In genomic region chr17:56011441-56011840, GRCm38 (mm10) we compare ENCODE assay signal across 17 mouse cellular contexts. TPM values are rescaled to one million over a fixed set of nuclear protein-coding genes. Genes with fewer than 3 reads are reported as not detected.
DNase-seq lines count a peak whose midpoint lies in the region; ATAC-seq and TF ChIP-seq lines count a peak whose summit lies in the region.
"Had no signal": no experiment of that assay in that cellular context is flagged by ENCODE, and none has a peak within 500 bp of the region (broad histone marks: within the 10 kb centered on the region; RNA-seq: fewer than 3 reads in every experiment).

No protein-coding gene starts in this region.

- 85% methylated on average over 7 of the region's 7 CpGs for WGBS in embryonic facial prominence, embryonic 15.5 days
- WGBS in embryonic facial prominence, embryonic 10.5 days, result 88% methylated on average over 7 of the region's 7 CpGs
- WGBS in hindbrain, embryonic 14.5 days, result 91% methylated on average over 7 of the region's 7 CpGs
- WGBS in hindbrain, postnatal 0 days, result 74% methylated on average over 7 of the region's 7 CpGs

- no peaks in the 10 kb centered on the region for H3K27me3 ChIP-seq in embryonic facial prominence, embryonic 15.5 days
- no peaks in the 10 kb centered on the region for H3K27me3 ChIP-seq in embryonic facial prominence, embryonic 10.5 days (replicated peaks; ENCODE audit: low read depth, poor library complexity, severe bottlenecking)
- H3K27me3 ChIP-seq in hindbrain, embryonic 14.5 days (ENCODE audit: control insufficient read depth, insufficient read depth, low read length), result no peaks in the 10 kb centered on the region
- H3K27me3 ChIP-seq in hindbrain, postnatal 0 days (ENCODE audit: insufficient read depth, low read length), result no peaks in the 10 kb centered on the region
- H3K27me3 ChIP-seq: CH12.LX; heart, embryonic 12.5 days; Patski had no signal

- no peak for TF ChIP-seq CTCF in hindbrain, postnatal 0 days (IDR thresholded peaks at IDR 0.05; ENCODE audit: low read depth)

- peaks cover 47% of the 10 kb centered on the region for H3K36me3 ChIP-seq in embryonic facial prominence, embryonic 15.5 days
- H3K36me3 ChIP-seq in embryonic facial prominence, embryonic 10.5 days (replicated peaks), result peaks cover 57% of the 10 kb centered on the region
- H3K36me3 ChIP-seq in hindbrain, embryonic 14.5 days (replicated peaks; ENCODE audit: control insufficient read depth, insufficient read depth), result peaks cover 60% of the 10 kb centered on the region
- peaks cover 34% of the 10 kb centered on the region for H3K36me3 ChIP-seq in hindbrain, postnatal 0 days (ENCODE audit: insufficient read depth, low read length)

- DNase-seq in embryonic facial prominence, embryonic 10.5 days (ENCODE audit: low spot score), result no peak
- no peak for DNase-seq in hindbrain, embryonic 14.5 days (ENCODE audit: low spot score)
- DNase-seq in hindbrain, postnatal 0 days (ENCODE audit: low spot score), result no peak
- DNase-seq in brain, adult 2 months (ENCODE audit: low read depth, low spot score), result peak; percentile 67
- peak; percentile 28 to 35 for DNase-seq in cerebellum, postnatal 10 days
- DNase-seq in layer of hippocampus, postnatal 10 days (ENCODE audit: low spot score in 2 of 2), result no peak
- DNase-seq in kidney, adult 11 months, result no peak

- H3K4me3 ChIP-seq in embryonic facial prominence, embryonic 15.5 days (replicated peaks), result no peak overlapping the region
- no peak overlapping the region for H3K4me3 ChIP-seq in embryonic facial prominence, embryonic 10.5 days
- no peak overlapping the region for H3K4me3 ChIP-seq in hindbrain, embryonic 14.5 days (replicated peaks; ENCODE audit: low read length)
- no peak overlapping the region for H3K4me3 ChIP-seq in hindbrain, postnatal 0 days (ENCODE audit: low read length)
- H3K4me3 ChIP-seq: heart, embryonic 12.5 days; liver, embryonic 13.5 days had no signal

- no peak for ATAC-seq in embryonic facial prominence, embryonic 15.5 days (ENCODE audit: insufficient number of reproducible peaks, low FRiP score, low TSS enrichment, low read depth)
- ATAC-seq in hindbrain, embryonic 14.5 days (ENCODE audit: low FRiP score), result no peak
- no peak for ATAC-seq in hindbrain, postnatal 0 days
- ATAC-seq: Patski had no signal

- no peak overlapping the region for H3K4me2 ChIP-seq in embryonic facial prominence, embryonic 15.5 days (replicated peaks)
- H3K4me2 ChIP-seq in hindbrain, embryonic 14.5 days (replicated peaks), result peak overlapping the region; percentile 91; the same call in 1 of the 2 replicates
- H3K4me2 ChIP-seq in hindbrain, postnatal 0 days (ENCODE audit: low read depth, low read length), result no peak overlapping the region
- H3K4me2 ChIP-seq: heart, embryonic 12.5 days; liver, embryonic 13.5 days had no signal

- 0 out of 2 replicates have a peak overlapping the region, but pooled peaks have one; percentile 7 for H3K27ac ChIP-seq in embryonic facial prominence, embryonic 15.5 days (replicated peaks)
- H3K27ac ChIP-seq in embryonic facial prominence, embryonic 10.5 days (replicated peaks), result no peak overlapping the region
- H3K27ac ChIP-seq in hindbrain, embryonic 14.5 days, result no peak overlapping the region
- H3K27ac ChIP-seq in hindbrain, postnatal 0 days, result no peak overlapping the region
- H3K27ac ChIP-seq: forebrain, embryonic 10.5 days; liver, embryonic 13.5 days had no signal

- H3K4me1 ChIP-seq in embryonic facial prominence, embryonic 15.5 days, result peaks cover 31% of the 10 kb centered on the region
- H3K4me1 ChIP-seq in embryonic facial prominence, embryonic 10.5 days, result peaks cover 37% of the 10 kb centered on the region
- H3K4me1 ChIP-seq in hindbrain, embryonic 14.5 days (replicated peaks; ENCODE audit: control insufficient read depth, insufficient read depth, low read length), result peaks cover 25% of the 10 kb centered on the region
- peaks cover 14% of the 10 kb centered on the region for H3K4me1 ChIP-seq in hindbrain, postnatal 0 days (ENCODE audit: insufficient read depth, low read length)

- no peak overlapping the region for H3K9ac ChIP-seq in embryonic facial prominence, embryonic 15.5 days
- H3K9ac ChIP-seq in hindbrain, embryonic 14.5 days, result peak overlapping the region; percentile 90
- no peak overlapping the region for H3K9ac ChIP-seq in hindbrain, postnatal 0 days (replicated peaks; ENCODE audit: low read length)
- H3K9ac ChIP-seq: heart, embryonic 12.5 days; liver, embryonic 13.5 days had no signal

- H3K9me3 ChIP-seq in embryonic facial prominence, embryonic 15.5 days (replicated peaks), result no peaks in the 10 kb centered on the region
- H3K9me3 ChIP-seq in embryonic facial prominence, embryonic 10.5 days, result no peaks in the 10 kb centered on the region
- no peaks in the 10 kb centered on the region for H3K9me3 ChIP-seq in hindbrain, embryonic 14.5 days (ENCODE audit: control insufficient read depth, low read length)
- H3K9me3 ChIP-seq in hindbrain, postnatal 0 days (ENCODE audit: low read length), result no peaks in the 10 kb centered on the region
- H3K9me3 ChIP-seq: forebrain, embryonic 10.5 days; G1E; heart, embryonic 12.5 days; liver, embryonic 13.5 days had no signal

RNA-seq across cellular contexts. Expression of gene Mpnd, which starts 5.9 kb away (rescaled TPM):
- polyA plus RNA-seq in embryonic facial prominence, embryonic 15.5 days (2015; fragmentation: Nextera tagmentation; extraction: Ambion mirVana), result 91.3 and 97.2 TPM in 2 replicates
- 126 and 135 TPM in 2 replicates for polyA plus RNA-seq in embryonic facial prominence, embryonic 10.5 days (2016; fragmentation: Nextera tagmentation; extraction: Ambion mirVana)
- polyA plus RNA-seq in hindbrain, embryonic 14.5 days (2014; fragmentation: Nextera tagmentation; extraction: Ambion mirVana), result 146 and 151 TPM in 2 replicates
- 185 and 186 TPM in 2 replicates for total RNA-seq in hindbrain, postnatal 0 days (2014; rRNA removed)
- 106 and 107 TPM in 2 replicates for polyA plus RNA-seq in hindbrain, postnatal 0 days (2015; fragmentation: Nextera tagmentation; extraction: Ambion mirVana)
- 100 to 1,000 TPM; 109 to 112 TPM for total RNA-seq in layer of hippocampus, postnatal 10 days (2021)

RNA-seq across cellular contexts. Expression of gene Stap2, which starts 6.1 kb away (rescaled TPM):
- polyA plus RNA-seq in embryonic facial prominence, embryonic 15.5 days (2015; fragmentation: Nextera tagmentation; extraction: Ambion mirVana), result 23.6 and 24.5 TPM in 2 replicates
- polyA plus RNA-seq in embryonic facial prominence, embryonic 10.5 days (2016; fragmentation: Nextera tagmentation; extraction: Ambion mirVana), result 8.2 and 8.8 TPM in 2 replicates
- 5.6 and 6.0 TPM in 2 replicates for polyA plus RNA-seq in hindbrain, embryonic 14.5 days (2014; fragmentation: Nextera tagmentation; extraction: Ambion mirVana)
- total RNA-seq in hindbrain, postnatal 0 days (2014; rRNA removed), result 5.4 and 5.9 TPM in 2 replicates
- 4.3 and 4.6 TPM in 2 replicates for polyA plus RNA-seq in hindbrain, postnatal 0 days (2015; fragmentation: Nextera tagmentation; extraction: Ambion mirVana)
- 1 to 10 TPM; 5.3 TPM for total RNA-seq in layer of hippocampus, postnatal 10 days (2021)
- total RNA-seq: monocyte, adult 5-6 weeks had no signal
- polyA plus RNA-seq: G1E had no signal

RNA-seq across cellular contexts. Expression of gene Sh3gl1, which starts 25.0 kb away (rescaled TPM):
- 194 and 201 TPM in 2 replicates for polyA plus RNA-seq in embryonic facial prominence, embryonic 15.5 days (2015; fragmentation: Nextera tagmentation; extraction: Ambion mirVana)
- 170 and 173 TPM in 2 replicates for polyA plus RNA-seq in embryonic facial prominence, embryonic 10.5 days (2016; fragmentation: Nextera tagmentation; extraction: Ambion mirVana)
- polyA plus RNA-seq in hindbrain, embryonic 14.5 days (2014; fragmentation: Nextera tagmentation; extraction: Ambion mirVana), result 91.1 and 94.1 TPM in 2 replicates
- total RNA-seq in hindbrain, postnatal 0 days (2014; rRNA removed), result 76.0 and 79.5 TPM in 2 replicates
- polyA plus RNA-seq in hindbrain, postnatal 0 days (2015; fragmentation: Nextera tagmentation; extraction: Ambion mirVana), result 84.5 and 87.6 TPM in 2 replicates
- 10 to 100 TPM; 58.7 to 59.9 TPM for total RNA-seq in layer of hippocampus, postnatal 10 days (2021)

RNA-seq across cellular contexts. Expression of gene Fsd1, which starts 25.1 kb away (rescaled TPM):
- 12.5 and 16.8 TPM in 2 replicates for polyA plus RNA-seq in embryonic facial prominence, embryonic 15.5 days (2015; fragmentation: Nextera tagmentation; extraction: Ambion mirVana)
- 63.3 and 69.4 TPM in 2 replicates for polyA plus RNA-seq in embryonic facial prominence, embryonic 10.5 days (2016; fragmentation: Nextera tagmentation; extraction: Ambion mirVana)
- 167 and 175 TPM in 2 replicates for polyA plus RNA-seq in hindbrain, embryonic 14.5 days (2014; fragmentation: Nextera tagmentation; extraction: Ambion mirVana)
- 136 and 140 TPM in 2 replicates for total RNA-seq in hindbrain, postnatal 0 days (2014; rRNA removed)
- polyA plus RNA-seq in hindbrain, postnatal 0 days (2015; fragmentation: Nextera tagmentation; extraction: Ambion mirVana), result 178 and 193 TPM in 2 replicates
- total RNA-seq in layer of hippocampus, postnatal 10 days (2021), result 100 to 1,000 TPM in 1 of 2 experiments, 10 to 100 TPM in 1; 98.0 to 101 TPM
- total RNA-seq: granulocyte monocyte progenitor cell, adult 5-6 weeks; megakaryocyte progenitor cell, adult 5-6 weeks; monocyte, adult 5-6 weeks had no signal
- polyA plus RNA-seq: G1E had no signal

RNA-seq across cellular contexts. Expression of gene Chaf1a, which starts 28.8 kb away (rescaled TPM):
- 21.6 and 23.0 TPM in 2 replicates for polyA plus RNA-seq in embryonic facial prominence, embryonic 15.5 days (2015; fragmentation: Nextera tagmentation; extraction: Ambion mirVana)
- 50.7 and 52.3 TPM in 2 replicates for polyA plus RNA-seq in embryonic facial prominence, embryonic 10.5 days (2016; fragmentation: Nextera tagmentation; extraction: Ambion mirVana)
- polyA plus RNA-seq in hindbrain, embryonic 14.5 days (2014; fragmentation: Nextera tagmentation; extraction: Ambion mirVana), result 3.1 and 3.6 TPM in 2 replicates
- total RNA-seq in hindbrain, postnatal 0 days (2014; rRNA removed), result 5.8 and 6.1 TPM in 2 replicates
- polyA plus RNA-seq in hindbrain, postnatal 0 days (2015; fragmentation: Nextera tagmentation; extraction: Ambion mirVana), result 4.5 and 5.3 TPM in 2 replicates
- total RNA-seq in layer of hippocampus, postnatal 10 days (2021), result 1 to 10 TPM; 5.2 to 6.2 TPM

Comparison
In these comparisons a context has a peak if more than half of its experiments do, and no peak if none do; other contexts are left out.
1. DNase-seq: peak in brain, adult 2 months (single experiment) and cerebellum, postnatal 10 days (2 of 2); none in embryonic facial prominence, embryonic 10.5 days (single experiment), hindbrain, embryonic 14.5 days (single experiment), hindbrain, postnatal 0 days (single experiment), layer of hippocampus, postnatal 10 days (0 of 2) and kidney, adult 11 months (single experiment).